Mouse (Mus musculus) G1E (cell line): ENCODE measurements around the gene Zfp366. TPM values are rescaled to one million over a fixed set of nuclear protein-coding genes. Genes with fewer than 3 reads are reported as not detected.

Experiments
- ATAC-seq: 2 replicates; pipeline ENCODE4 v1.8.0; 2016; ENCODE audit warnings: mild to moderate bottlenecking; ENCODE audit not compliant: insufficient number of reproducible peaks, poor library complexity, low FRiP score, severe bottlenecking; ENCODE audit errors: extremely low read depth
- DNase-seq: peaks from one replicate; pipeline ENCODE4 v3.0.0; 2012; ENCODE audit warnings: low spot score
- H3K27me3 ChIP-seq: 2 replicates; pipeline ENCODE4 v1.6.1; 2012; ENCODE audit warnings: mild to moderate bottlenecking, low read length, inconsistent platforms; ENCODE audit not compliant: insufficient read depth
- H3K36me3 ChIP-seq: replicated peaks from 2 replicates; pipeline ENCODE3; 2012; ENCODE audit warnings: mild to moderate bottlenecking, inconsistent platforms
- H3K4me1 ChIP-seq: 2 replicates; pipeline ENCODE4 v1.6.1; 2012; ENCODE audit warnings: low read depth, low read length, inconsistent platforms, mixed read lengths; ENCODE audit not compliant: insufficient read depth
- H3K4me3 ChIP-seq: 2 replicates; pipeline ENCODE4 v1.5.1; 2012; ENCODE audit warnings: low read depth, mild to moderate bottlenecking, inconsistent platforms, low read length, moderate library complexity, mixed read lengths
- H3K9me3 ChIP-seq: replicated peaks from 2 replicates; pipeline ENCODE4 v1.6.1; 2012; ENCODE audit warnings: inconsistent platforms
- CTCF ChIP-seq: IDR thresholded peaks from 2 replicates; pipeline ENCODE4 v1.5.1; 2012; ENCODE audit warnings: low read depth, low read length, inconsistent platforms, mixed read lengths
- GATA1 ChIP-seq: IDR thresholded peaks from 2 replicates; pipeline ENCODE4 v1.6.1; 2012; ENCODE audit warnings: borderline replicate concordance, low read length, inconsistent platforms, mixed read lengths
- GATA2 ChIP-seq: IDR thresholded peaks from 2 replicates; pipeline ENCODE4 v1.6.1; 2012; ENCODE audit warnings: low read depth, low read length, inconsistent platforms, borderline replicate concordance
- POLR2AphosphoS5 ChIP-seq: IDR thresholded peaks from 2 replicates; pipeline ENCODE4 v1.6.1; 2012; ENCODE audit warnings: low read depth, low read length, inconsistent platforms; ENCODE audit not compliant: insufficient replicate concordance
- TAL1 ChIP-seq: conservative IDR thresholded peaks from 2 replicates; pipeline ENCODE4 v1.6.1; 2012; ENCODE audit warnings: low read depth, low read length, inconsistent platforms, mixed read lengths
- polyA plus RNA-seq: library from polyadenylated mRNA; stranded (reverse); fragments of >175 nt; gene quantifications from 2 replicates; pipeline ENCODE4 v1.2.3, GENCODE M21; 2012
- total RNA-seq, 2 experiments: library from RNA; stranded (forward) in 1 of 2; stranded (reverse) in 1 of 2; fragments of 200-1000 nt in 1 of 2; fragments of >200 nt in 1 of 2; fragmentation: Nextera tagmentation in 1 of 2; gene quantifications; 2 replicates each; pipeline ENCODE4 v1.2.3; 2014 to 2017

Gene Zfp366
- total and polyA plus RNA-seq, 3 experiments, result 0.05 TPM; not detected in 2

GRCm38 (mm10) chr13:99150626-99151025 lies 34.0 kb upstream of the Zfp366 start:
- Histone ChIP-seq H3K9me3 (no peaks in the 10 kb centered on the region), H3K4me3 (no peak overlapping the region), H3K27me3 (no peaks in the 10 kb centered on the region; the same call in 1 of the 2 replicates), H3K36me3 (no peaks in the 10 kb centered on the region), H3K4me1 (no peaks in the 10 kb centered on the region)
- TF ChIP-seq CTCF, result no peak
- no peak for TF ChIP-seq POLR2AphosphoS5
- no peak for TF ChIP-seq TAL1
- TF ChIP-seq GATA1, result no peak
- TF ChIP-seq GATA2, result no peak
- ATAC-seq (no peak), DNase-seq (no peak)

- TF ChIP-seq GATA1 (no peak), TAL1 (no peak), GATA2 (no peak), CTCF (no peak), POLR2AphosphoS5 (no peak)
Observed at GRCm38 (mm10) chr13:99151121-99151520, 33.5 kb upstream of the Zfp366 start.

GRCm38 (mm10) chr13:99152305-99152930 lies 32.2 kb upstream of the Zfp366 start:
- H3K36me3 ChIP-seq, result no peaks in the 10 kb centered on the region
- no peak for TF ChIP-seq GATA2
- TF ChIP-seq TAL1, result no peak
- TF ChIP-seq POLR2AphosphoS5, result no peak
- no peak for TF ChIP-seq GATA1
- no peak for TF ChIP-seq CTCF
- H3K9me3 ChIP-seq, result peaks cover 5% of the 10 kb centered on the region
- H3K27me3 ChIP-seq, result no peaks in the 10 kb centered on the region; the same call in 1 of the 2 replicates
- no peaks in the 10 kb centered on the region for H3K4me1 ChIP-seq
- no peak overlapping the region for H3K4me3 ChIP-seq
- DNase-seq, result no peak
- ATAC-seq, result no peak

More at GRCm38 (mm10) chr13:99151121-99151520, 33.5 kb upstream of the Zfp366 start:
- no peak overlapping the region for H3K4me3 ChIP-seq
- no peaks in the 10 kb centered on the region for H3K9me3 ChIP-seq
- H3K36me3 ChIP-seq, result no peaks in the 10 kb centered on the region
- ATAC-seq (no peak), DNase-seq (no peak)
- no peaks in the 10 kb centered on the region; the same call in 1 of the 2 replicates for H3K27me3 ChIP-seq
- no peaks in the 10 kb centered on the region for H3K4me1 ChIP-seq

DNA sequence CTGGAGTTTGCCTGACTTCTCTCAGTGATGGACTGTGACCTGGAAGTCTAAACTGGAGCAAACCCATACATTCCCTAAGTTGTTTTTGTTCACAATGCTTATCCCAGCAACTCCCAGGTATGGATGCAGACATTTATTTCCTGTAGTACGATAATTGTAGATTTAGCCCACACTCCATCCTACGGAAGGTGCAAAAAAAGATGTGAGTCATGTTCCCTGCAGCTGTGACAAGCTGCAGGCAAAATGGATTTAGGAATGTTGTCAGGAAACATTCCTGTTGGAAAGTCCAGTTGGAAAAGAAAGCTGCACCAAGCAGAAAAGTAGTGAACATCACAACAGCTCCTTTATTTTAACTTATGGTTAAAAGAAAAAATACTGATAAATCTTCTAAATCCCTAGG lies 26.9 kb upstream of the Zfp366 start:
- no peak for ATAC-seq
- Histone ChIP-seq H3K9me3 (peaks cover 5% of the 10 kb centered on the region), H3K4me1 (no peaks in the 10 kb centered on the region), H3K27me3 (peaks cover 5% of the 10 kb centered on the region; the same call in 1 of the 2 replicates), H3K36me3 (no peaks in the 10 kb centered on the region), H3K4me3 (no peak overlapping the region)
- no peak for TF ChIP-seq CTCF
- no peak for TF ChIP-seq GATA1
- TF ChIP-seq POLR2AphosphoS5, result no peak
- TF ChIP-seq TAL1, result no peak
- no peak for TF ChIP-seq GATA2
- no peak for DNase-seq

- DNase-seq (no peak), ATAC-seq (no peak)
- no peak for TF ChIP-seq POLR2AphosphoS5
- TF ChIP-seq CTCF, result no peak
- TF ChIP-seq TAL1, result no peak
- no peak for TF ChIP-seq GATA1
- no peak for TF ChIP-seq GATA2
- Histone ChIP-seq H3K27me3 (peaks cover 5% of the 10 kb centered on the region; the same call in 1 of the 2 replicates), H3K4me1 (no peaks in the 10 kb centered on the region), H3K36me3 (no peaks in the 10 kb centered on the region), H3K4me3 (no peak overlapping the region), H3K9me3 (peaks cover 5% of the 10 kb centered on the region)
Observed at GRCm38 (mm10) chr13:99158773-99159172, 25.9 kb upstream of the Zfp366 start.

DNA sequence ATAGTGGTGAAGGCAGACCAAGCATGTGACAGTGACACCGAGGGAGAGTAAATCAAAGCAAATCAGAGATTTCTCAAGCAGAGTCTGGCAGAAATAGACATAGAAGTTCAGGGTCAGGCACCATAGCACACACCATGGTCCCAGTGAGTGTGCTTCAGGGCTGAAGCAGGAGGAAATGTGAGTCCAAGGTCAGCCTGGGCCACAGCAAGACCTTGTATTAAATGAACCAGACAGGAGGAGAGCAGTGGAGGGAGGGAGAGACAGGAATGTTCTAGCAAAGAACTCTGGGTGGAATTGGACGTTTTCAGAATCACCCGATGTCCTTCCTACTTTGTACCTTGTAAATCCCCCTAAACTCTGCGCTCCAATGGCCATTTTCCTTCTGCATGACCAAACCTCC lies 21.6 kb upstream of the Zfp366 start:
- no peak overlapping the region for H3K4me3 ChIP-seq
- no peak for ATAC-seq
- no peaks in the 10 kb centered on the region for H3K9me3 ChIP-seq
- no peaks in the 10 kb centered on the region for H3K36me3 ChIP-seq
- TF ChIP-seq GATA2 (no peak), GATA1 (no peak), CTCF (no peak)
- peaks cover 5% of the 10 kb centered on the region; the same call in 1 of the 2 replicates for H3K27me3 ChIP-seq
- DNase-seq, result no peak
- no peaks in the 10 kb centered on the region for H3K4me1 ChIP-seq

GRCm38 (mm10) chr13:99163521-99164359 lies 20.9 kb upstream of the Zfp366 start:
- ATAC-seq (no peak), DNase-seq (no peak)
- Histone ChIP-seq H3K9me3 (no peaks in the 10 kb centered on the region), H3K27me3 (peaks cover 3% of the 10 kb centered on the region; the same call in 1 of the 2 replicates), H3K4me3 (no peak overlapping the region), H3K36me3 (no peaks in the 10 kb centered on the region), H3K4me1 (no peaks in the 10 kb centered on the region)
- no peak for TF ChIP-seq GATA2
- no peak for TF ChIP-seq CTCF
- TF ChIP-seq TAL1, result no peak
- TF ChIP-seq GATA1, result no peak
- TF ChIP-seq POLR2AphosphoS5, result no peak
